Comparison of ENCODE assay signal across 21 mouse cellular contexts in genomic region chr1:134658841-134659240, GRCm38 (mm10). TPM values are rescaled to one million over a fixed set of nuclear protein-coding genes. Genes with fewer than 3 reads are reported as not detected.
A peak's percentile ranks its signal among the peaks of the same experiment; 100 is the strongest.
DNase-seq lines count a peak whose midpoint lies in the region; ATAC-seq and TF ChIP-seq lines count a peak whose summit lies in the region.
"Had no signal": no experiment of that assay in that cellular context is flagged by ENCODE, and none has a peak within 500 bp of the region (broad histone marks: within the 10 kb centered on the region; RNA-seq: fewer than 3 reads in every experiment).

No protein-coding gene starts in this region.

- H3K4me2 ChIP-seq in midbrain, embryonic 11.5 days: no peak overlapping the region
- H3K4me2 ChIP-seq: embryonic facial prominence, embryonic 13.5 days; forebrain, embryonic 13.5 days; forebrain, embryonic 15.5 days had no signal

- H3K36me3 ChIP-seq in midbrain, embryonic 11.5 days (ENCODE audit: control insufficient read depth, insufficient read depth, low read length): no peaks in the 10 kb centered on the region
- no peaks in the 10 kb centered on the region for H3K36me3 ChIP-seq in midbrain, embryonic 10.5 days
- H3K36me3 ChIP-seq: embryonic facial prominence, embryonic 13.5 days; forebrain, embryonic 15.5 days had no signal

- no peak for TF ChIP-seq POLR2A in brain, embryonic 14.5 days (IDR thresholded peaks at IDR 0.05; ENCODE audit: borderline replicate concordance, extremely low read depth, insufficient read depth, insufficient read length, poor library complexity, severe bottlenecking)

- WGBS in midbrain, embryonic 11.5 days: 87% methylated on average over 7 of the region's 7 CpGs
- WGBS in midbrain, embryonic 10.5 days: 92% methylated on average over 7 of the region's 7 CpGs

- no peak for TF ChIP-seq CTCF in brain, embryonic 14.5 days (IDR thresholded peaks at IDR 0.05; ENCODE audit: borderline replicate concordance, extremely low read depth, insufficient read depth, insufficient read length)

- H3K4me1 ChIP-seq in midbrain, embryonic 11.5 days (ENCODE audit: control insufficient read depth, insufficient read depth, low read length): peaks cover 3% of the 10 kb centered on the region; the same call in 1 of the 2 replicates
- H3K4me1 ChIP-seq in midbrain, embryonic 10.5 days: peaks cover 14% of the 10 kb centered on the region
- H3K4me1 ChIP-seq: forebrain, embryonic 15.5 days had no signal

- no peak overlapping the region for H3K4me3 ChIP-seq in midbrain, embryonic 11.5 days (ENCODE audit: low read depth, low read length)
- no peak overlapping the region for H3K4me3 ChIP-seq in midbrain, embryonic 10.5 days
- H3K4me3 ChIP-seq: embryonic facial prominence, embryonic 13.5 days; forebrain, embryonic 13.5 days; forebrain, embryonic 15.5 days had no signal

- H3K9me3 ChIP-seq in midbrain, embryonic 11.5 days (ENCODE audit: control insufficient read depth, low read length): no peaks in the 10 kb centered on the region
- no peaks in the 10 kb centered on the region for H3K9me3 ChIP-seq in midbrain, embryonic 10.5 days (replicated peaks)
- H3K9me3 ChIP-seq: embryonic facial prominence, embryonic 13.5 days; forebrain, embryonic 13.5 days; forebrain, embryonic 15.5 days had no signal

- DNase-seq in midbrain, embryonic 11.5 days (ENCODE audit: low spot score, missing footprints): peak; percentile 28
- DNase-seq in midbrain, embryonic 10.5 days (ENCODE audit: low spot score): no peak
- DNase-seq in MN1 (ENCODE audit: low spot score): peak; percentile 70
- DNase-seq in brain, embryonic 14.5 days (ENCODE audit: low read depth): peak; percentile 46
- DNase-seq in thymus, postnatal 25 days: no peak
- DNase-seq in layer of hippocampus, postnatal 10 days (ENCODE audit: low spot score in 2 of 2): no peak
- DNase-seq: adrenal gland, adult 8-10 months; adrenal gland, postnatal 14 days; adrenal gland, postnatal 36 days; cerebellum, adult 11-12 months; cerebellum, adult 2 months; cerebellum, adult 9-10 months; cerebellum, postnatal 10 days; cerebellum, postnatal 25 days; forebrain, postnatal 0 days had no signal

- ATAC-seq in midbrain, embryonic 11.5 days (ENCODE audit: low FRiP score): no peak
- ATAC-seq: activated CD4-positive, CD25-positive, alpha-beta regulatory T cell, adult 4 months; forebrain, embryonic 13.5 days; forebrain, embryonic 15.5 days; forebrain, postnatal 0 days; Patski had no signal

- H3K27ac ChIP-seq in midbrain, embryonic 11.5 days (ENCODE audit: low read depth, low read length): no peak overlapping the region
- H3K27ac ChIP-seq in midbrain, embryonic 10.5 days (replicated peaks): no peak overlapping the region
- H3K27ac ChIP-seq: embryonic facial prominence, embryonic 13.5 days; forebrain, embryonic 13.5 days; forebrain, embryonic 15.5 days had no signal

- no peaks in the 10 kb centered on the region; the same call in 1 of the 2 replicates for H3K27me3 ChIP-seq in midbrain, embryonic 11.5 days (ENCODE audit: control insufficient read depth, insufficient read depth, low read length)
- peaks cover 19% of the 10 kb centered on the region for H3K27me3 ChIP-seq in midbrain, embryonic 10.5 days (ENCODE audit: low read depth, poor library complexity, severe bottlenecking)
- H3K27me3 ChIP-seq: forebrain, embryonic 15.5 days; Patski had no signal

- H3K9ac ChIP-seq in midbrain, embryonic 11.5 days (ENCODE audit: low read length): no peak overlapping the region
- H3K9ac ChIP-seq: embryonic facial prominence, embryonic 13.5 days; forebrain, embryonic 13.5 days; forebrain, embryonic 15.5 days; forebrain, postnatal 0 days had no signal

RNA-seq across cellular contexts. Expression of gene Syt2, which starts 12.4 kb away (rescaled TPM):
- polyA plus RNA-seq in midbrain, embryonic 11.5 days (2014; fragmentation: Nextera tagmentation; extraction: Ambion mirVana): 1.6 and 2.0 TPM in 2 replicates
- 2.7 TPM in 2 replicates for polyA plus RNA-seq in midbrain, embryonic 10.5 days (2016; fragmentation: Nextera tagmentation; extraction: Ambion mirVana)
- 2.0 and 5.7 TPM in 2 replicates for polyA plus RNA-seq in brain, embryonic 14.5 days (2012; rRNA removed)
- 10 to 100 TPM; 14.2 to 14.5 TPM for total RNA-seq in layer of hippocampus, postnatal 10 days (2021)
- total RNA-seq: MEL had no signal

Comparison
In these comparisons a context has a peak if more than half of its experiments do, and no peak if none do; other contexts are left out.
1. DNase-seq: peak in midbrain, embryonic 11.5 days (single experiment), MN1 (single experiment) and brain, embryonic 14.5 days (single experiment); none in midbrain, embryonic 10.5 days (single experiment), thymus, postnatal 25 days (single experiment) and layer of hippocampus, postnatal 10 days (0 of 2).